Mouse (Mus musculus) embryonic stem cell, embryonic (primary cell): Measurements from ENCODE around the gene Cd81.

Experiments used
- CTCF ChIA-PET, 4 experiments: fragments of 300-600 bp in 2 of 4; fragments of 350-600 bp in 2 of 4; sonication (Branson Sonifier 250); formaldehyde crosslinking; loops; one replicate each; lab custom pipeline; 2022; ENCODE audit warnings: inconsistent platforms in 2 of 4; lab: Charles Lee
- POLR2A ChIA-PET, 4 experiments: fragments of 300-600 bp in 2 of 4; fragments of 350-600 bp in 2 of 4; sonication (Branson Sonifier 250); formaldehyde crosslinking; loops; one replicate each; lab custom pipeline; 2022; ENCODE audit warnings: antibody characterized with exemption in 4 of 4, inconsistent platforms in 1 of 4; lab: Charles Lee

Cd81 gene

GRCm38 (mm10) chr7:143053961-143054611 lies 1.5 kb downstream of the Cd81 start:
- ChIA-PET POLR2A (interaction anchor here (0.5 to 26.3 kb wide), 95 partner anchors 8 to 1607 kb away, joined by 3 to 600 read pairs (median 7); partner anchors contain the start of genes Tssc4 (in 4 of the 4), Tspan32 (in 2 of the 4), Cars (in 1 of the 4) and Cdkn1c (in 1 of the 4)), CTCF (interaction anchor here (0.6 to 2.2 kb wide), 13 partner anchors 9 to 964 kb away, joined by 3 to 18 read pairs (median 3); no protein-coding TSS in a partner anchor)

- ChIA-PET POLR2A (interaction anchor here (0.5 to 26.3 kb wide), 19 partner anchors 10 to 1246 kb away, joined by 3 to 600 read pairs (median 29); partner anchors contain the start of genes Tssc4 (in 3 of the 4) and Tspan32 (in 2 of the 4)), CTCF (interaction anchor here in 3 of 4 experiments (0.7 to 1.6 kb wide), 4 partner anchors 41 to 1795 kb away, joined by 3 to 4 read pairs (median 4); no protein-coding TSS in a partner anchor)
Observed at GRCm38 (mm10) chr7:143054612-143054965, 2.0 kb downstream of the Cd81 start.

DNA sequence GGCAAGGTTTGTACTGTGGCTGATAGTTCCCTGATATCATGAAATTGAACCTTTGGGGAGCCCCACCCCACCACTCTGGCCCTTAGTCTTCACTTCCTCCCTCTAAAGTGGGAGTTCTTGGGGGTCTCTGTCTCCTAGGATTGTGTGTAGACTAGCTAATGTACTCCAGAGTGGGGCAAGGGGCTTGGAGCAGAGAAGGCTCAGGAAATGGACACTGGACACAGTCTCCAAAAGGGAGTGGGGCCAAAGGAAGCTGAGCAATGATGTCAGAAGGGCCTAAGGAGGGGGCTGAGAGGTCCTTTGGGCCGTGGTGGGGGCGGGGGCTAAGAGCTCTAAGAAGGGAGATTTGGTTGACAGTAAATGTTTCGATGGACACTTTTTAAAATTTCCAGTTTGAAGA lies 2.5 kb downstream of the Cd81 start:
- ChIA-PET CTCF (interaction anchor here (0.7 to 2.3 kb wide), 5 partner anchors 40 to 1794 kb away, joined by 3 to 6 read pairs (median 4); no protein-coding TSS in a partner anchor), POLR2A (interaction anchor here in 3 of 4 experiments (0.7 to 26.3 kb wide), 12 partner anchors 10 to 766 kb away, joined by 3 to 600 read pairs (median 36); partner anchors contain the start of genes Tssc4 (in 3 of the 3) and Tspan32 (in 2 of the 3))

GRCm38 (mm10) chr7:143055499-143056186 lies 3.1 kb downstream of the Cd81 start:
- POLR2A ChIA-PET: interaction anchor here in 3 of 4 experiments (1.0 to 26.3 kb wide), 12 partner anchors 9 to 494 kb away, joined by 3 to 600 read pairs (median 34); partner anchors contain the start of genes Tssc4 (in 3 of the 3) and Tspan32 (in 2 of the 3)
- CTCF ChIA-PET: interaction anchor here in 3 of 4 experiments (0.7 to 2.3 kb wide), 3 partner anchors 47 to 1794 kb away, joined by 3 to 6 read pairs (median 3); no protein-coding TSS in a partner anchor

GRCm38 (mm10) chr7:143057023-143057422 lies 4.5 kb downstream of the Cd81 start:
- CTCF ChIA-PET: interaction anchor here in 2 of 4 experiments (1.3 to 2.3 kb wide), 2 partner anchors 16 to 49 kb away, joined by 3 to 6 read pairs; no protein-coding TSS in a partner anchor

DNA sequence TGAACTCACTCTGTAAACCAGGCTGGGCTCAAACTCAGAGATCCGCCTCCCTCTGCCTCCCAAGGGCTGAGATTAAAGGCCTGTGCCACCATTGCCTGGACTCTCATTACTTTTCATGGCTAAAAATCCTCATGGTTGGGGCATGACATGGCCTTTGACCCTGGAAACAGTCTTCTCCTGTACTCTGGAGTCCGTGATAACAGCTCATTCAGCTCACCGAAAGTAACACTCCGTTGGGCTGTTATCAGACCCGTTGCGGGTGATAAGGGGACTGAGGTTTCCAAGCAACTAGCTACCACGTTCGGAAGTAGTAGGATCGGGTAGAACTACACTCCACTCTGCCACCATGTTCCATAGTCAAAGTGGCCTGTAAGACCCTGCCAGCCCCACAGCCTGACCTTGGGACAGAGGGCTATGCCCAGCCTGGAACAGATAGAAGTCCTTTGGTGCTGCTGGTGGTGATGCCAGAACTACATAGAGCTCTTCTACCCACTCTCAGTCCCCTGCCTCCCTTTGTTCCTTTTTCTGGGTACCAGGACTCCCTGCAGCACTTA lies 5.2 kb downstream of the Cd81 start:
- ChIA-PET CTCF (interaction anchor here in 2 of 4 experiments (0.6 to 1.3 kb wide), 4 partner anchors 12 to 50 kb away, joined by 3 read pairs; partner anchors contain the start of gene Tssc4 (in 1 of the 2)), POLR2A (interaction anchor here in 3 of 4 experiments (0.9 to 26.3 kb wide), 11 partner anchors 4 to 679 kb away, joined by 3 to 600 read pairs (median 164); partner anchors contain the start of genes Tssc4 (in 3 of the 3), Tspan32 (in 2 of the 3) and Cd81 (in 1 of the 3))

More at GRCm38 (mm10) chr7:143057023-143057422, 4.5 kb downstream of the Cd81 start:
- POLR2A ChIA-PET: interaction anchor here in 3 of 4 experiments (0.6 to 26.3 kb wide), 12 partner anchors 10 to 1355 kb away, joined by 3 to 600 read pairs (median 12); partner anchors contain the start of genes Tssc4 (in 3 of the 3) and Tspan32 (in 2 of the 3)

DNA sequence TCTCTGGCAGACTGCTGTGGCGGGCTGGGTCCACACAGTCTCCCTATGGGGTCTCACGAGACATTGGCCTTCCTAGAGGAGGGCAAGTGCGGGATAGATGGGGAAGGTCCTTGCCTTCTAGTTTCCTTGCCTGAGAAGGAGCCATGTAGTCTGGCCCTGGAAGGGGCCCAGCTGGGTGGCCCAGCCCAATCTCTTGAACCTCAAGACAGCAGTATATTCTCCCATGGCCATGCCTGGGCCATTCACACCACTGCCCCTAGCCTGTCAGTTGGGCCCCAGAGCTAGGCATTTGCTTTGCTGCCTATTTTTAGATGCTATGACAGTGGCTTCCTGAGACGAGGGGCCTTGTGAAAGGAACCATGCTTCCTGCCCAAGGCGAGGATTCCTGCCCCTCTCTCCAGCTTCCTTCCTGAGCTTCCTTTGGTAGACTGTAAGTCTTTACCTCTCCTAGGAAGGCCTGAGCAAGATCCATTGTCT lies 5.7 kb downstream of the Cd81 start:
- ChIA-PET POLR2A (interaction anchor here in 3 of 4 experiments (0.9 to 26.3 kb wide), 14 partner anchors 4 to 680 kb away, joined by 3 to 600 read pairs (median 12); partner anchors contain the start of genes Tssc4 (in 3 of the 3), Tspan32 (in 2 of the 3) and Cd81 (in 1 of the 3)), CTCF (interaction anchor here in 2 of 4 experiments (1.1 to 1.3 kb wide), 3 partner anchors 11 to 50 kb away, joined by 3 to 4 read pairs (median 3); partner anchors contain the start of gene Tssc4 (in 1 of the 2))

DNA sequence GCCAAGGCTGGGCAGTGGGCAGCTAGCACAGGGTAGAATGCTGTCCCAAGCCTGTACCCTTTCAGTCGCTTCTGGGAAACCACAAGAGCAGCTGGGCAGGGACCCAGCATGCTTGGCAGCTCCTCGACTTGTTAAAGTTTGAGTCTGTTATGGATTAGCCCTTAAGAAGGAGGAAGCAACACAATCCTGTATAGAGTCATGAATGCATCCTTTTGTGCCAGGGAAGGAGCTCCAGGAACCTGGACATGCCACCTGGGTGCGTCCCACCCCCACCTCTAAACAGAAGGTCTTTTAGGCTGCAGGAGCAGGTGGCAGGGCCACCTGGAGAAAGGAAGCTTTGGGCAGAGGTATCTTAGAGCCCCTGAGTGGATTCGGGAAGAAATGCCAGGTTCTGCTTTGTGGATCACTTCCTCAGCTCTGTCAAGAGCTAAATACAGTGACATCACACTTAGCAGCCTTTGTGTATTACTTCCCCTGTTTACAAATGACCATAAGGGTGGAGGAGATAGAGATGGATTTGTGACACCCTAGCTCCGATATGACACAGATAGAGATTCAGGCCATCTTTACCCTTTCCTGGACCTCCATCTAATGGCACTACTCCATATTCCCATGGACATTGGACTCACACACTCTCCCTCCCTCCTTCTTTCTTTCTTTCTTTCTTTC lies 6.8 kb downstream of the Cd81 start:
- CTCF ChIA-PET: interaction anchor here in 3 of 4 experiments (0.6 to 1.3 kb wide), 4 partner anchors 14 to 417 kb away, joined by 3 to 4 read pairs (median 4); no protein-coding TSS in a partner anchor
- POLR2A ChIA-PET: interaction anchor here in 3 of 4 experiments (0.9 to 26.3 kb wide), 17 partner anchors 5 to 487 kb away, joined by 3 to 600 read pairs (median 6); partner anchors contain the start of genes Tssc4 (in 3 of the 3), Tspan32 (in 2 of the 3) and Cd81 (in 1 of the 3)

DNA sequence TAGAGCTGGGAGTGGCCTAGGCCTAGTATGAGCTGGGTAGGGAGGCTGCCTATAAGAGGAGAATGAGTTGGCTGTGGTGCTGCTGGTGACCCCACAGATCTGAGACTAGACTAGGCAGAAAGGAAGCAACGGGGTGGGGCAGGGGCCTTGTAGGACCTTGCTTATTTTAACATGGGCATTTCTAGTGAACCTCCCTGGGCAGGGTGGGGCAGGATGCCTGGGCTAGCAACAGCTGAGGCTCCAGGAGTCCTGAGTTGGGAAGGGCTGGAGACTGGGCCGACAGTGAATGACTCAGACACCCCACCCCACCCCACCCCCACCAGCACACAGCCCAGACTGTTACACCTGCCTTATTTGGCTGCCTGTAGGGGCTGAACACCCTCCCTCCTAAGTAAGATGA lies 10.2 kb downstream of the Cd81 start:
- CTCF ChIA-PET: interaction anchor here in 3 of 4 experiments (0.8 to 2.2 kb wide), 7 partner anchors 9 to 440 kb away, joined by 3 to 8 read pairs (median 3); no protein-coding TSS in a partner anchor
- POLR2A ChIA-PET: interaction anchor here in 3 of 4 experiments (0.6 to 26.3 kb wide), 17 partner anchors 4 to 1795 kb away, joined by 3 to 600 read pairs (median 4); partner anchors contain the start of genes Cd81 (in 3 of the 3), Tspan32 (in 2 of the 3) and Tssc4 (in 1 of the 3)

- ChIA-PET CTCF (interaction anchor here in 2 of 4 experiments (1.0 to 2.2 kb wide), 2 partner anchors 9 kb away, joined by 3 to 8 read pairs; no protein-coding TSS in a partner anchor), POLR2A (interaction anchor here in 3 of 4 experiments (1.3 to 26.3 kb wide), 7 partner anchors 9 to 57 kb away, joined by 3 to 600 read pairs (median 164); partner anchors contain the start of genes Cd81 (in 3 of the 3) and Tspan32 (in 2 of the 3))
Observed at GRCm38 (mm10) chr7:143064226-143064625, 11.7 kb downstream of the Cd81 start.

DNA sequence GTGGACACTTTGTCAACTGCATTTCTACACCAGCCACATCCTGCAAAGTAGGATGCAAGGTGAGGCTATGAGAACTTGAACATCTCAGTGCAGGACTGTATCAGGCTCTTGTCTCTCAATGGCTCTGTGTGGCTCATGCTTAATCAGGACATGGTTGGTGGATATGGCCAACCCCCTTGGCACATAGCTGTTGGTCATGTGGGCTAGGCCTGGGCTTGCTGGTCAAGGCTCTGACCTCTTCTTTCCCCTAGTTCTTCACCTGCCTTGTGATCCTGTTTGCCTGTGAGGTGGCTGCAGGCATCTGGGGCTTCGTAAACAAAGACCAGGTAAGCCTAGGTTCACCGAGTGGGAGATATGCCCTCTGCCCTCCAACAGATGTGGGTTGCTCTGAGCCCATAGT lies 13.2 kb downstream of the Cd81 start:
- ChIA-PET POLR2A (interaction anchor here in 3 of 4 experiments (0.7 to 26.3 kb wide), 7 partner anchors 8 to 58 kb away, joined by 3 to 600 read pairs (median 164); partner anchors contain the start of genes Cd81 (in 3 of the 3) and Tspan32 (in 2 of the 3)), CTCF (interaction anchor here in 1 of 4 experiments (1.1 to 3.8 kb wide), 2 partner anchors 16 to 58 kb away, joined by 3 to 18 read pairs; no protein-coding TSS in a partner anchor)

- CTCF ChIA-PET: interaction anchor here in 3 of 4 experiments (0.6 to 3.8 kb wide), 5 partner anchors 14 to 1168 kb away, joined by 3 to 18 read pairs (median 3); no protein-coding TSS in a partner anchor
Observed at GRCm38 (mm10) chr7:143067469-143067868, 14.9 kb downstream of the Cd81 start.

DNA sequence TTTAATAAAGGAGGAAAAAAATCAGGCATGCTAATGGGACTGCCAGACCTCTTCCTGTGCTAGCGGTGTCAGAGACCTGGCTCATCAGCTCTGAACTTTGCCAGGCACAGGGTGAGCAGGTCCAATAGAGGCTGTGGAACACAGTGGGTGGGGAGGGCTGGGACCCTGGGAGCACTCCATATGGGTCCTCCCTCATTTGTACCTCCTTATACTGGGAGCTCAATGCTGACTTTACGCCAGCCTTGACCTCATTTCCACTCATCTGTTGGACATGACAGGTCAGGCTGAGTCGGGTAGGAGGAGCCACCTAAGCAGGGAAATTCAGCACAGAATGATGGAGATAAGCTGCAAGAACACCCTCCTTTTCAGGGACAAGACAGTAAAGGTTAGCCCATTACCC lies 15.4 kb downstream of the Cd81 start:
- ChIA-PET CTCF (interaction anchor here in 3 of 4 experiments (0.6 to 3.8 kb wide), 7 partner anchors 15 to 1167 kb away, joined by 3 to 18 read pairs (median 3); no protein-coding TSS in a partner anchor), POLR2A (interaction anchor here (0.6 to 26.3 kb wide), 20 partner anchors 13 to 924 kb away, joined by 3 to 600 read pairs (median 7); partner anchors contain the start of genes Cd81 (in 4 of the 4), Tspan32 (in 2 of the 4), Cdkn1c (in 1 of the 4) and Ctsd (in 1 of the 4))

More at GRCm38 (mm10) chr7:143067469-143067868, 14.9 kb downstream of the Cd81 start:
- POLR2A ChIA-PET: interaction anchor here (0.6 to 26.3 kb wide), 15 partner anchors 12 to 924 kb away, joined by 3 to 600 read pairs (median 21); partner anchors contain the start of genes Cd81 (in 4 of the 4) and Tspan32 (in 2 of the 4)

DNA sequence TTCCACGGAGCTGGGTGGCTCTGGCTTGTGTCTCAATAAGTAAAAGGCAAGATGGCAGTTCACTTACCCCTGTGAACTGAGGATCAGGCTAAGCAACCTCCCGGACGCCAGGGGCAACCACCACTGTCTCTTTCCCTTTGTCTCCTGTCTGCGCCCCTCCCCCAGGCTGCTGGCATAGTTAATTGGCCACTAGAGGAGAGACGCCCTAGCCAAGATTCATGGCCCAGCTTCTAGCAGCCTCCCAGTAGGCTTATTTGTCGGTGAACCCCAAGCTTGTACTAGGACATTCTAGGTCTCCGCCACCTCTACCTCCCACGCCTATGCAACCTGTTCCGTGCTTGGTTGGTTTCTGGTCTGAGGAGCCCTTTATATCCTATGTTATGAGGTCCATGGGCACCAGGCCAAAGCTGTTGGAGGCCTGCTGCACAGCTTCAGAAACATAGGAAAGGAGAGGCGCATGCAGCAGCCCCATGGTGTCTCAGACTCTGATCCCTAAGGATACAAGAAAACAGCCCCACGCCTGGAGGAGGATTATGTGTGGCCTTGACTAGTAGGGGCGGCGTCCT lies 15.9 kb downstream of the Cd81 start:
- ChIA-PET POLR2A (interaction anchor here (0.7 to 26.3 kb wide), 22 partner anchors 13 to 680 kb away, joined by 3 to 600 read pairs (median 6); partner anchors contain the start of genes Cd81 (in 4 of the 4), Tspan32 (in 2 of the 4), Cdkn1c (in 1 of the 4) and Ctsd (in 1 of the 4)), CTCF (interaction anchor here in 3 of 4 experiments (0.6 to 3.8 kb wide), 10 partner anchors 15 to 398 kb away, joined by 3 to 18 read pairs (median 3); partner anchors contain the start of gene Cd81 (in 1 of the 3))
